Comparison of ENCODE assay signal across 7 mouse cellular contexts in the genomic region with DNA sequence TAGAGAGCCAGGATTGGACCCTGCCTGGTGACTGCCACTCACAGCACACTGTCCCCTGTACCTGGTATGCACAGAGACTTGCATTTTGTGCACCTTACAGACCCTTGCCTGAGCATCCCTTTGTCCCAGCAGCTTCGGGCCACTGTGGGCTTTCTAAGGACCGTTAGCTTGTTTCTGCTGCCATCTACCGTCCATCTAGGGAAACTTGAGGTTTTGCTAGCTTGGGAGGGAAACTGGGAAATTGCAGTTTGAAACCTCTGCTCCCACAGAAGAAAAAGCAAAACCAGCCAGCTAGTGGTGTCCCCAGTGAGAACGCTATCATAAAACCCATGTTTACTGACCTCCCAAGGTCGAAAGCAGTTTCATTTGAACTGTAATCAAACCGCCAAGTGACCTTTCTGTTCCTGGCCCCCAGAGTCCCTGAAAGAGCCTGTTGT.
DNase-seq lines count a peak whose midpoint lies in the region; ATAC-seq and TF ChIP-seq lines count a peak whose summit lies in the region.

No protein-coding gene starts in this region.

- no peaks in the 10 kb centered on the region for H3K9me3 ChIP-seq in forebrain, embryonic 11.5 days (ENCODE audit: control insufficient read depth, low read length)
- no peaks in the 10 kb centered on the region for H3K9me3 ChIP-seq in hindbrain, embryonic 12.5 days (replicated peaks)

- no peaks in the 10 kb centered on the region; the same call in 1 of the 2 replicates for H3K36me3 ChIP-seq in forebrain, embryonic 11.5 days (ENCODE audit: control insufficient read depth, insufficient read depth, low read length)
- no peaks in the 10 kb centered on the region for H3K36me3 ChIP-seq in hindbrain, embryonic 12.5 days

- no peak overlapping the region for H3K9ac ChIP-seq in forebrain, embryonic 11.5 days (ENCODE audit: low read length)
- no peak overlapping the region for H3K9ac ChIP-seq in hindbrain, embryonic 12.5 days

- H3K4me2 ChIP-seq in forebrain, embryonic 11.5 days (ENCODE audit: low read depth, low read length, severe bottlenecking): no peak overlapping the region
- no peak overlapping the region for H3K4me2 ChIP-seq in hindbrain, embryonic 12.5 days (replicated peaks)

- WGBS in forebrain, embryonic 11.5 days: 14% methylated on average over 6 of the region's 6 CpGs
- WGBS in hindbrain, embryonic 12.5 days: 15% methylated on average over 6 of the region's 6 CpGs

- H3K27me3 ChIP-seq in forebrain, embryonic 11.5 days (ENCODE audit: control insufficient read depth, insufficient read depth, low read length): no peaks in the 10 kb centered on the region
- no peaks in the 10 kb centered on the region for H3K27me3 ChIP-seq in hindbrain, embryonic 12.5 days

- peak; percentile 91 for TF ChIP-seq CTCF in layer of hippocampus, adult 2 months (conservative IDR thresholded peaks at IDR 0.05)

- no peaks in the 10 kb centered on the region; the same call in 1 of the 2 replicates for H3K4me1 ChIP-seq in forebrain, embryonic 11.5 days (replicated peaks; ENCODE audit: control insufficient read depth, insufficient read depth, low read length)
- H3K4me1 ChIP-seq in hindbrain, embryonic 12.5 days: peaks cover 12% of the 10 kb centered on the region

- no peak overlapping the region for H3K4me3 ChIP-seq in forebrain, embryonic 11.5 days (ENCODE audit: low read depth, low read length)
- H3K4me3 ChIP-seq in hindbrain, embryonic 12.5 days: no peak overlapping the region
- no peak overlapping the region for H3K4me3 ChIP-seq in layer of hippocampus, adult 2 months

- ATAC-seq in forebrain, embryonic 11.5 days (replicated peaks; ENCODE audit: low FRiP score): peak; percentile 84
- peak; percentile 77 for ATAC-seq in hindbrain, embryonic 12.5 days (ENCODE audit: low FRiP score)

- H3K27ac ChIP-seq in forebrain, embryonic 11.5 days (ENCODE audit: low read depth, low read length): no peak overlapping the region
- peak overlapping the region; percentile 60 for H3K27ac ChIP-seq in hindbrain, embryonic 12.5 days
- H3K27ac ChIP-seq in layer of hippocampus, adult 2 months: 0 out of 2 replicates have a peak overlapping the region, but pooled peaks have one; percentile 5

- peak; percentile 78 for DNase-seq in MN1 (ENCODE audit: low spot score)
- DNase-seq in brain, adult 2 months (ENCODE audit: low read depth, low spot score): peak; percentile 83
- DNase-seq in forebrain, embryonic 11.5 days (ENCODE audit: low spot score): peak; percentile 84
- DNase-seq in layer of hippocampus, adult 2 months (ENCODE audit: low spot score in 2 of 2): peak; percentile 49 to 67
- peak; percentile 72 for DNase-seq in lung, postnatal 14 days
- peak; percentile 70 to 74 for DNase-seq in right cerebral cortex, adult 2 months (ENCODE audit: low spot score in 2 of 2)
